Mouse (Mus musculus) layer of hippocampus, adult 8-10 months (tissue): ENCODE results near the gene Vmn2r12. TPM values are rescaled to one million over a fixed set of nuclear protein-coding genes. Genes with fewer than 3 reads are reported as not detected.
"Not testable (repeated sequence)": the region's sequence is repeated elsewhere in the genome, so short reads cannot be mapped to it uniquely, and the experiment has no call there.

Experiments used
- DNase-seq, 2 experiments: peaks; one replicate each; pipeline ENCODE4 v3.0.0; 2022; ENCODE audit warnings: low spot score in 2 of 2
- total RNA-seq, 4 experiments: library from RNA; stranded (reverse); gene quantifications; 2 replicates each; pipeline ENCODE4 v1.2.4; 2022

Vmn2r12 gene
- total RNA-seq, result not detected

- DNase-seq, result not testable (repeated sequence)
These were observed at the start of gene Vmn2r12 for GRCm38 (mm10) chr5:109097850-109098249. Gene Vmn2r12 (minus strand): TSS chr5:109097950.

- no peak for DNase-seq
These were observed 41.8 kb upstream of the Vmn2r12 start for GRCm38 (mm10) chr5:109139546-109139945.

- no peak for DNase-seq
These were observed 39.0 kb upstream of the Vmn2r12 start for GRCm38 (mm10) chr5:109136731-109137130.

- DNase-seq, result not testable (repeated sequence)
These were observed 1.3 kb downstream of the Vmn2r12 start for GRCm38 (mm10) chr5:109096482-109096881.

- not testable (repeated sequence) for DNase-seq
These were observed 25.7 kb downstream of the Vmn2r12 start for GRCm38 (mm10) chr5:109072016-109072415.

- DNase-seq, result not testable (repeated sequence)
These were observed 38.3 kb downstream of the Vmn2r12 start, which contains the start of gene Vmn2r11 for GRCm38 (mm10) chr5:109059469-109059868. Gene Vmn2r11 (minus strand): TSS chr5:109059569.

- no peak for DNase-seq
These were observed 42.5 kb downstream of the Vmn2r12 start for GRCm38 (mm10) chr5:109055286-109055685.

Other genes with a start within 250 kb of the Vmn2r12 start
- not detected for gene Vmn2r9, start 245.3 kb downstream of the Vmn2r12 start, total RNA-seq
- not detected for gene Vmn2r10, start 91.4 kb downstream of the Vmn2r12 start, total RNA-seq
- gene Vmn2r11, start 38.4 kb downstream of the Vmn2r12 start, total RNA-seq, result not detected
- gene Vmn2r13, start 94.2 kb upstream of the Vmn2r12 start, total RNA-seq, result not detected
- gene Vmn2r14, start 126.8 kb upstream of the Vmn2r12 start, total RNA-seq, result not detected
- gene Vmn2r15, start 199.7 kb upstream of the Vmn2r12 start, total RNA-seq, result not detected
- not detected for gene Vmn2r16, start 232.2 kb upstream of the Vmn2r12 start, total RNA-seq